Mouse (Mus musculus): ENCODE data around the gene Slc9a3r1.

Gene Slc9a3r1

DNA sequence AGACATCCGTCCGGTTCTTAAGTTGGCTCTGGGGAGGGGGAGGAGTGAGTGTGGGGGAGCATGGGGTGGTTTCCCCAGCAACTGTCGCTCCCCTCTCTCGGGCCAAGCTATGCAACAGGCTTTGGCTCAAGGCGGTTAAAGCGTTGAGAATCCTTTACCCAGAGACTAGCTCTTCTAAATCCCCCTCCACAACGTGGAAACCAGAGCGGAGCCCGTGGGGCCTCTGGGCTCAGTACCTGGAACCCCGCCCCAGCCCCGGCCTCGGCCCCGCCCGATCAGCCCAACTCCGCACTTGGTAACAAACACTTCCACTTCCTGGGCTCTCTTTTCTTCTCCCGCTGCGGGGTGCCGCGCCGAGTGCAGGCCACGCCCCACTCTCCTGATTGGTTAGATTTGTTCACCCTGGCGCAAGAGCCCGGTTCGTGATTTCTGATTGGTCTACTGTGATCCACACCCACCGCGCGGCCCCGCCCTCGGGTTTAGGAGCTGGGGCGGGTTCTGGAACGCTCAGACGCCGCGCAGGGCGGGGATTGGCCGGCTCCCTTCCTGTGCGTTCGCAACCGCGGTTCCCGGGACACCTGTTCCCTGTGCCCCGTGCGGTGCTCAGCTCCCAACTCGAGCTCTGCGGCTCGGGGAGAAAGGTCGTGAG, at the start of gene Slc9a3r1:
Gene Slc9a3r1, plus strand, starts transcription at position 510 of the 649 bp plus-strand sequence.
- DNase-seq (ENCODE audit: extremely low spot score, low read depth, low spot score) = peak; percentile 88

GRCm38 (mm10) chr11:115119409-115119808, 43.7 kb upstream of the Slc9a3r1 start:
- no peak for DNase-seq (ENCODE audit: extremely low spot score, low read depth, low spot score)

DNA sequence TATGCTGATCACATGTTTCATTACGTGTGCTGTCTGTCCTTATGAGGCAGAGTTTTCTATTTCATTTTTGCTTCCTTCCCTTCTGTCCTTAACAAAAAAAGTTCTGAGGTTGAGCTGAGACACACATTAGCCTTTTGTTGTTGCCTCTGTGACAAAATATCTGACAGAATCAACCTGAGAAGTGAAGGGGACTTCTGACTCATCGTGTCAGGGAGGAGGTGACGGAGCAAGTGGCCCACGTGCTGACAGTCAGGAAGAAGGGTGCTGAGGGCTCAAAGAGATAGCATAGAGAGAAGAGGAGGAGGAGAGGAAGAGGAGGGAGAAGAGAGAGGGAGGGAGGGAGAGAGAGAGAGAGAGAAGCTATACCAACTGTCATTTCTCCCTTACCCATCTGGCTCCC, 34.7 kb upstream of the Slc9a3r1 start:
- DNase-seq (ENCODE audit: extremely low spot score, low read depth, low spot score) = no peak

GRCm38 (mm10) chr11:115129508-115130126, 33.5 kb upstream of the Slc9a3r1 start:
- no peak for DNase-seq (ENCODE audit: extremely low spot score, low read depth, low spot score)

- DNase-seq (ENCODE audit: extremely low spot score, low read depth, low spot score) = no peak
Measured at GRCm38 (mm10) chr11:115131768-115132381, 31.3 kb upstream of the Slc9a3r1 start.

DNA sequence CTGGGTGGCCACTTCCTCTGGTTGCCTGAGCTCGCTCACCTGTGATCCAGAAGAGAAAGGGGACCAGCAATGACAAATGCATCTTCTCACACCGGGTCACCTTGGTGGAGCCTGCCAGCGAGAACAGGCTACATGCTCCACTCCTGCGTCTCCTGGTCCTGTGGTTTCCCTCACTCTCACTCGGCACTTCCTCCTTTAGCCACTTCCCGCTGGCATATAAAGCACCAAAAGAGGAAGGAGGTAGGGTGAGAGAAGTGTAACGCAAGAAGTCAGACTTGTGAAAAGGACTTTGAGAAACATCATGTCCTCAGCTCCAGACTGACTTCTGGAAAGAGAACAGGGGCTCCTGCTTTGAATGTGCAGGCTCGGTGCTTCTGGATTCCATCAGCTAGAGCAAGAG, 29.3 kb upstream of the Slc9a3r1 start, which contains the start of gene Cd300lf:
Gene Cd300lf, minus strand, starts transcription at position 193 of the 400 bp plus-strand sequence.
- no peak for DNase-seq (ENCODE audit: extremely low spot score, low read depth, low spot score)

- no peak for DNase-seq (ENCODE audit: extremely low spot score, low read depth, low spot score)
Measured at GRCm38 (mm10) chr11:115138597-115139262, 24.4 kb upstream of the Slc9a3r1 start.

GRCm38 (mm10) chr11:115141970-115142369, 21.2 kb upstream of the Slc9a3r1 start:
- DNase-seq (ENCODE audit: extremely low spot score, low read depth, low spot score) = no peak

DNA sequence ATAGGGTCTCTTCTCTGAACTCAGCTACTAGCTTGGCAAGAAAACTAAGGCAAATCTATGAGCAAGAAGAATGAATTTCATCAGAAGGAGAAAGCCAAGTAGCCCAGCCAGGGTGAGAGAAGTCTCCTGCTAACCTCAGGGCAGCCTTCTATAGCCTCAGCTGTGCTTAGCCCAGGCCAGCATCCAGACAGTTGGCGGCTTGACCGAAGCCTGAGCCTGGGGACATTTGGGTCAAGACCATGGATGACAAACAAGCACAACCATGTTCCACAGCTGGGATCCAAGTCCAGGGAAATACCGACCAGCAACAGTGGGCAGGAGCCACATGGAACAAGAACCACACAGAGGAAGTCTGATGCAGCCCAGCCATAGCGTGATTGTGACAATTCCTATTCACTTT, 15.3 kb upstream of the Slc9a3r1 start:
- DNase-seq (ENCODE audit: extremely low spot score, low read depth, low spot score) = no peak

GRCm38 (mm10) chr11:115150741-115151254, 12.3 kb upstream of the Slc9a3r1 start:
- no peak for DNase-seq (ENCODE audit: extremely low spot score, low read depth, low spot score)

- no peak for DNase-seq (ENCODE audit: extremely low spot score, low read depth, low spot score)
Measured at GRCm38 (mm10) chr11:115151755-115152429, 11.2 kb upstream of the Slc9a3r1 start.

- DNase-seq (ENCODE audit: extremely low spot score, low read depth, low spot score) = no peak
Measured at GRCm38 (mm10) chr11:115153088-115153487, 10.1 kb upstream of the Slc9a3r1 start.

- DNase-seq (ENCODE audit: extremely low spot score, low read depth, low spot score) = no peak
Measured at GRCm38 (mm10) chr11:115153699-115154292, 9.3 kb upstream of the Slc9a3r1 start.

DNA sequence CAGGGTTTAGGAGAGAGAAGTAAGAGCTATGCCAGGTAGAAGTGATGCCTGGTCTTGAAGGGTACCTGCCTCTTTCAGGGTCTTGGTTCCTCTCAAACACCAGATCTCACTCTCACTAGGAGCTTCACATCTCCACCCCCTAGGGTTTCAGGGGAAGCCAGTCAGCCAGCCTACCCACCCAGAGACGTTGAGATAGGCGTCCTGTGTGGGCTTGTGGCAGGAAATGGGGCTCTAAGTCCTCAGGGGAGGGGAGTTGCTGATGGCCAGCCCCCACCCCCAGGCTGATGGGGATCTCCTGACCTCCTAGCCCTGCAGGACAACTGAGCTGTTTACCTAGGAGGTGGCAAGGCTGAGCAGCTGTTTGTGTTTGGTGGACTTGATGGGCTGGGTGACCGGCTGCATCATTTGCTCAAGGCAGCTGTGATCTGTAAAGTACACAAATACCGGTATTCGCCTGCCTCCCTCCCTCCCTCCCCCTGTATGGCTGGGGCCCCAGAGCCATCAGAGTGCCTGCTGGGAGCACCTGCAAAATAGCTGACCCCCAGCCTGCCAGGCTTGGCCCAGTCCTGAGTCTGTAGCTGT, 8.0 kb upstream of the Slc9a3r1 start:
- DNase-seq (ENCODE audit: extremely low spot score, low read depth, low spot score) = no peak

GRCm38 (mm10) chr11:115157933-115158719, 5.0 kb upstream of the Slc9a3r1 start:
- no peak for DNase-seq (ENCODE audit: extremely low spot score, low read depth, low spot score)

- no peak for DNase-seq (ENCODE audit: extremely low spot score, low read depth, low spot score)
Measured at GRCm38 (mm10) chr11:115160016-115160797, 2.9 kb upstream of the Slc9a3r1 start.

- no peak for DNase-seq (ENCODE audit: extremely low spot score, low read depth, low spot score)
Measured at GRCm38 (mm10) chr11:115160883-115161577, 2.1 kb upstream of the Slc9a3r1 start.
